Mouse (Mus musculus) olfactory bulb, adult 2 months (tissue): Measurements from ENCODE around the gene Rcl1.
A peak's percentile ranks its signal among the peaks of the same experiment; 100 is the strongest.

Experiments
- CTCF ChIP-seq: fragments of 200-500 bp; IDR thresholded peaks from 2 replicates; pipeline ENCODE4 v1.5.1; 2012; ENCODE audit warnings: low read depth, mild to moderate bottlenecking, low read length, moderate library complexity; ENCODE audit not compliant: insufficient read depth
- POLR2A ChIP-seq: fragments of 200-500 bp; IDR thresholded peaks from 2 replicates; pipeline ENCODE4 v1.6.1; 2012; ENCODE audit warnings: mild to moderate bottlenecking, low read depth, low read length, moderate library complexity; ENCODE audit not compliant: insufficient read depth

DNA sequence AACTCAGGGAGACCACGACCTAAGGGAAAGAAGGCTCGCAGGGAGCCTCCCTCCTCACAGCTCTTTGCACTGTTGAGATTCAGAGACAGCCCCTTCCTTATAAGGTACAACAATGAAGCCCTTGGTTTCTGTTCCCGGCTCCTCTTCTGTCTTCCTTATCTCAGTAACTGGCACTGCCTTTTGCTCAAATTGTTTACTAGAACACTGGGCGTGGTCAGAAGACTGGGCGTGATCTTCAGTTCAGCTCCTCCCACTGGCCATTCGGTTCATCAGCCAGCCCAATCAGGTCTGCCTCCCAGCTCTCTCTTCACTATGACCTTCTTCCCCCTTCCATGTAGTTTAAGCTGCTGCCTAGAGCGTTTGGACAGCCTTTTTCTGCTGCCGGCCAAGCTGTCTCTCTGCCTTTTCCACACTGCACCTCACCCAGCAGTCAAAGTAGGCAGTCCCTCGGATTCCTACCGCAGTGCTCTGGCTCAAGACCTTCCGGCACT is 34.1 kb upstream of the Rcl1 start:
- TF ChIP-seq CTCF: no peak
- 0 out of 2 replicates have a peak, but pooled peaks have one; percentile 14 for TF ChIP-seq POLR2A
